Mouse (Mus musculus): Measurements from ENCODE around the gene Pik3r5. TPM values are rescaled to one million over a fixed set of nuclear protein-coding genes. Genes with fewer than 3 reads are reported as not detected.

Gene Pik3r5
- polyA plus RNA-seq, 1 experiment from 2014 or later: 1.5 TPM

- ATAC-seq (ENCODE audit: low FRiP score, low TSS enrichment): no peak
- no peak overlapping the region for H3K4me2 ChIP-seq (replicated peaks; ENCODE audit: low read depth, low read length)
- H3K27ac ChIP-seq (ENCODE audit: low read depth, low read length): no peak overlapping the region
- H3K9me3 ChIP-seq (ENCODE audit: control insufficient read depth, low read length): no peaks in the 10 kb centered on the region
- H3K36me3 ChIP-seq (ENCODE audit: control insufficient read depth, insufficient read depth, low read length): no peaks in the 10 kb centered on the region
- 91% methylated on average over 4 of the region's 4 CpGs for WGBS
- no peaks in the 10 kb centered on the region for H3K4me1 ChIP-seq (ENCODE audit: control insufficient read depth, insufficient read depth, low read length)
- no peaks in the 10 kb centered on the region for H3K27me3 ChIP-seq (ENCODE audit: control insufficient read depth, insufficient read depth, low read length)
- H3K9ac ChIP-seq (ENCODE audit: low read depth, low read length): no peak overlapping the region
- H3K4me3 ChIP-seq (ENCODE audit: low read length): no peak overlapping the region
These were observed 48.7 kb downstream of the Pik3r5 start for GRCm38 (mm10) chr11:68480660-68481059.

- Histone ChIP-seq H3K4me2 (replicated peaks; ENCODE audit: low read depth, low read length) (no peak overlapping the region), H3K9me3 (ENCODE audit: control insufficient read depth, low read length) (no peaks in the 10 kb centered on the region), H3K36me3 (ENCODE audit: control insufficient read depth, insufficient read depth, low read length) (no peaks in the 10 kb centered on the region), H3K27ac (ENCODE audit: low read depth, low read length) (no peak overlapping the region), H3K27me3 (ENCODE audit: control insufficient read depth, insufficient read depth, low read length) (no peaks in the 10 kb centered on the region), H3K9ac (ENCODE audit: low read depth, low read length) (no peak overlapping the region), H3K4me1 (ENCODE audit: control insufficient read depth, insufficient read depth, low read length) (no peaks in the 10 kb centered on the region), H3K4me3 (ENCODE audit: low read length) (no peak overlapping the region)
- no peak for ATAC-seq (ENCODE audit: low FRiP score, low TSS enrichment)
These were observed 50.1 kb downstream of the Pik3r5 start for GRCm38 (mm10) chr11:68482001-68482400.

GRCm38 (mm10) chr11:68483213-68483612, 51.3 kb downstream of the Pik3r5 start:
- 70% methylated on average over 6 of the region's 6 CpGs for WGBS
- H3K9ac ChIP-seq (ENCODE audit: low read depth, low read length): no peak overlapping the region
- H3K4me3 ChIP-seq (ENCODE audit: low read length): no peak overlapping the region
- no peaks in the 10 kb centered on the region for H3K27me3 ChIP-seq (ENCODE audit: control insufficient read depth, insufficient read depth, low read length)
- no peak overlapping the region for H3K27ac ChIP-seq (ENCODE audit: low read depth, low read length)
- no peaks in the 10 kb centered on the region for H3K4me1 ChIP-seq (ENCODE audit: control insufficient read depth, insufficient read depth, low read length)
- no peaks in the 10 kb centered on the region for H3K9me3 ChIP-seq (ENCODE audit: control insufficient read depth, low read length)
- ATAC-seq (ENCODE audit: low FRiP score, low TSS enrichment): no peak
- H3K4me2 ChIP-seq (replicated peaks; ENCODE audit: low read depth, low read length): no peak overlapping the region
- H3K36me3 ChIP-seq (ENCODE audit: control insufficient read depth, insufficient read depth, low read length): no peaks in the 10 kb centered on the region

- H3K27me3 ChIP-seq (ENCODE audit: control insufficient read depth, insufficient read depth, low read length): no peaks in the 10 kb centered on the region
- H3K4me3 ChIP-seq (ENCODE audit: low read length): no peak overlapping the region
- H3K4me1 ChIP-seq (ENCODE audit: control insufficient read depth, insufficient read depth, low read length): no peaks in the 10 kb centered on the region
- H3K4me2 ChIP-seq (replicated peaks; ENCODE audit: low read depth, low read length): no peak overlapping the region
- no peaks in the 10 kb centered on the region for H3K9me3 ChIP-seq (ENCODE audit: control insufficient read depth, low read length)
- WGBS: 78% methylated on average over 3 of the region's 3 CpGs
- no peak overlapping the region for H3K9ac ChIP-seq (ENCODE audit: low read depth, low read length)
- H3K27ac ChIP-seq (ENCODE audit: low read depth, low read length): no peak overlapping the region
- no peaks in the 10 kb centered on the region for H3K36me3 ChIP-seq (ENCODE audit: control insufficient read depth, insufficient read depth, low read length)
- ATAC-seq (ENCODE audit: low FRiP score, low TSS enrichment): no peak
These were observed 52.5 kb downstream of the Pik3r5 start for GRCm38 (mm10) chr11:68484431-68484830.

- ATAC-seq (ENCODE audit: low FRiP score, low TSS enrichment): peak; percentile 60; the same call in 1 of the 2 replicates
- Histone ChIP-seq H3K27ac (ENCODE audit: low read depth, low read length) (no peak overlapping the region), H3K4me2 (replicated peaks; ENCODE audit: low read depth, low read length) (no peak overlapping the region), H3K4me1 (ENCODE audit: control insufficient read depth, insufficient read depth, low read length) (no peaks in the 10 kb centered on the region), H3K27me3 (ENCODE audit: control insufficient read depth, insufficient read depth, low read length) (no peaks in the 10 kb centered on the region), H3K4me3 (ENCODE audit: low read length) (no peak overlapping the region), H3K9me3 (ENCODE audit: control insufficient read depth, low read length) (no peaks in the 10 kb centered on the region), H3K36me3 (ENCODE audit: control insufficient read depth, insufficient read depth, low read length) (no peaks in the 10 kb centered on the region), H3K9ac (ENCODE audit: low read depth, low read length) (no peak overlapping the region)
- WGBS: 39% methylated on average over 8 of the region's 8 CpGs
These were observed 53.5 kb downstream of the Pik3r5 start for GRCm38 (mm10) chr11:68485206-68485942.

- Histone ChIP-seq H3K27ac (ENCODE audit: low read depth, low read length) (no peak overlapping the region), H3K27me3 (ENCODE audit: control insufficient read depth, insufficient read depth, low read length) (no peaks in the 10 kb centered on the region), H3K9me3 (ENCODE audit: control insufficient read depth, low read length) (no peaks in the 10 kb centered on the region), H3K4me3 (ENCODE audit: low read length) (no peak overlapping the region), H3K4me1 (ENCODE audit: control insufficient read depth, insufficient read depth, low read length) (no peaks in the 10 kb centered on the region), H3K4me2 (replicated peaks; ENCODE audit: low read depth, low read length) (no peak overlapping the region), H3K9ac (ENCODE audit: low read depth, low read length) (no peak overlapping the region), H3K36me3 (ENCODE audit: control insufficient read depth, insufficient read depth, low read length) (no peaks in the 10 kb centered on the region)
- ATAC-seq (ENCODE audit: low FRiP score, low TSS enrichment): no peak
- WGBS: 92% methylated on average over 3 of the region's 3 CpGs
These were observed 54.2 kb downstream of the Pik3r5 start for GRCm38 (mm10) chr11:68486093-68486492.

GRCm38 (mm10) chr11:68487720-68488119, 55.8 kb downstream of the Pik3r5 start:
- Histone ChIP-seq H3K9me3 (ENCODE audit: control insufficient read depth, low read length) (no peaks in the 10 kb centered on the region), H3K27ac (ENCODE audit: low read depth, low read length) (no peak overlapping the region), H3K9ac (ENCODE audit: low read depth, low read length) (no peak overlapping the region), H3K4me1 (ENCODE audit: control insufficient read depth, insufficient read depth, low read length) (no peaks in the 10 kb centered on the region), H3K27me3 (ENCODE audit: control insufficient read depth, insufficient read depth, low read length) (no peaks in the 10 kb centered on the region), H3K4me3 (ENCODE audit: low read length) (no peak overlapping the region), H3K4me2 (replicated peaks; ENCODE audit: low read depth, low read length) (no peak overlapping the region), H3K36me3 (ENCODE audit: control insufficient read depth, insufficient read depth, low read length) (no peaks in the 10 kb centered on the region)
- 92% methylated on average over 10 of the region's 10 CpGs for WGBS
- no peak for ATAC-seq (ENCODE audit: low FRiP score, low TSS enrichment)

GRCm38 (mm10) chr11:68488256-68488824, 56.4 kb downstream of the Pik3r5 start:
- 81% methylated on average over 6 of the region's 6 CpGs for WGBS
- no peak overlapping the region for H3K4me2 ChIP-seq (replicated peaks; ENCODE audit: low read depth, low read length)
- no peak overlapping the region for H3K27ac ChIP-seq (ENCODE audit: low read depth, low read length)
- H3K36me3 ChIP-seq (ENCODE audit: control insufficient read depth, insufficient read depth, low read length): no peaks in the 10 kb centered on the region
- H3K27me3 ChIP-seq (ENCODE audit: control insufficient read depth, insufficient read depth, low read length): no peaks in the 10 kb centered on the region
- H3K9me3 ChIP-seq (ENCODE audit: control insufficient read depth, low read length): no peaks in the 10 kb centered on the region
- no peak overlapping the region for H3K4me3 ChIP-seq (ENCODE audit: low read length)
- H3K4me1 ChIP-seq (ENCODE audit: control insufficient read depth, insufficient read depth, low read length): no peaks in the 10 kb centered on the region
- ATAC-seq (ENCODE audit: low FRiP score, low TSS enrichment): no peak
- no peak overlapping the region for H3K9ac ChIP-seq (ENCODE audit: low read depth, low read length)

GRCm38 (mm10) chr11:68489236-68489635, 57.3 kb downstream of the Pik3r5 start:
- no peak overlapping the region for H3K27ac ChIP-seq (ENCODE audit: low read depth, low read length)
- WGBS: 42% methylated on average over 2 of the region's 2 CpGs
- ATAC-seq (ENCODE audit: low FRiP score, low TSS enrichment): no peak
- no peak overlapping the region for H3K9ac ChIP-seq (ENCODE audit: low read depth, low read length)
- H3K36me3 ChIP-seq (ENCODE audit: control insufficient read depth, insufficient read depth, low read length): no peaks in the 10 kb centered on the region
- H3K4me2 ChIP-seq (replicated peaks; ENCODE audit: low read depth, low read length): no peak overlapping the region
- no peaks in the 10 kb centered on the region for H3K9me3 ChIP-seq (ENCODE audit: control insufficient read depth, low read length)
- H3K4me1 ChIP-seq (ENCODE audit: control insufficient read depth, insufficient read depth, low read length): no peaks in the 10 kb centered on the region
- no peaks in the 10 kb centered on the region for H3K27me3 ChIP-seq (ENCODE audit: control insufficient read depth, insufficient read depth, low read length)
- H3K4me3 ChIP-seq (ENCODE audit: low read length): no peak overlapping the region
